Mouse (Mus musculus): ENCODE measurements at regions not wholly inside any gene's neighbourhood (a gene's known extent, or its start where the extent isn't known, plus 50 kb on each side); places are given as distances from the start of the nearest gene placed in this dataset.

- in situ Hi-C loops (cut with MboI): loop anchor here (10.0 kb wide), 2 partner anchors 297 to 447 kb away; no protein-coding TSS in a partner anchor
Observed at GRCm38 (mm10) chr1:51647955-51648354, 169.7 kb upstream of the Nabp1 start.

- in situ Hi-C loops (cut with MboI): loop anchor here (10.0 kb wide), 2 partner anchors 300 to 450 kb away; no protein-coding TSS in a partner anchor
Observed at GRCm38 (mm10) chr1:51644399-51644798, 166.2 kb upstream of the Nabp1 start.

GRCm38 (mm10) chr1:51643640-51644039 is 165.4 kb upstream of the Nabp1 start:
- in situ Hi-C loops (cut with MboI): loop anchor here (10.0 kb wide), 2 partner anchors 301 to 451 kb away; no protein-coding TSS in a partner anchor

- in situ Hi-C loops (cut with MboI): no loop called here
Observed at GRCm38 (mm10) chr1:51638519-51639302, 160.5 kb upstream of the Nabp1 start.

- in situ Hi-C loops (cut with MboI): no loop called here
Observed at GRCm38 (mm10) chr1:51635881-51636515, 157.8 kb upstream of the Nabp1 start.

- in situ Hi-C loops (cut with MboI): no loop called here
Observed at GRCm38 (mm10) chr1:51633795-51634194, 155.6 kb upstream of the Nabp1 start.

GRCm38 (mm10) chr1:51632851-51633250 is 154.6 kb upstream of the Nabp1 start:
- in situ Hi-C loops (cut with MboI): no loop called here

GRCm38 (mm10) chr1:51629848-51630247 is 151.6 kb upstream of the Nabp1 start:
- in situ Hi-C loops (cut with MboI): no loop called here

- in situ Hi-C loops (cut with MboI): no loop called here
Observed at GRCm38 (mm10) chr1:51628137-51628793, 150.0 kb upstream of the Nabp1 start.

GRCm38 (mm10) chr1:51626303-51626702 is 148.1 kb upstream of the Nabp1 start:
- in situ Hi-C loops (cut with MboI): no loop called here

GRCm38 (mm10) chr1:51625079-51625478 is 146.9 kb upstream of the Nabp1 start:
- in situ Hi-C loops (cut with MboI): no loop called here

GRCm38 (mm10) chr1:51624551-51624950 is 146.3 kb upstream of the Nabp1 start:
- in situ Hi-C loops (cut with MboI): loop anchor here (25.0 kb wide), 1 partner anchor 662 kb away; no protein-coding TSS in a partner anchor

- in situ Hi-C loops (cut with MboI): loop anchor here (25.0 kb wide), 1 partner anchor 661 kb away; no protein-coding TSS in a partner anchor
Observed at GRCm38 (mm10) chr1:51622986-51623385, 144.8 kb upstream of the Nabp1 start.

GRCm38 (mm10) chr1:51622181-51622862 is 144.1 kb upstream of the Nabp1 start:
- in situ Hi-C loops (cut with MboI): loop anchor here (25.0 kb wide), 1 partner anchor 660 kb away; no protein-coding TSS in a partner anchor

- in situ Hi-C loops (cut with MboI): loop anchor here (25.0 kb wide), 1 partner anchor 659 kb away; no protein-coding TSS in a partner anchor
Observed at GRCm38 (mm10) chr1:51621062-51621461, 142.8 kb upstream of the Nabp1 start.

- in situ Hi-C loops (cut with MboI): loop anchor here (25.0 kb wide), 1 partner anchor 655 kb away; no protein-coding TSS in a partner anchor
Observed at GRCm38 (mm10) chr1:51617502-51618251, 139.5 kb upstream of the Nabp1 start.

GRCm38 (mm10) chr1:51616091-51616490 is 137.9 kb upstream of the Nabp1 start:
- in situ Hi-C loops (cut with MboI): loop anchor here (25.0 kb wide), 1 partner anchor 654 kb away; no protein-coding TSS in a partner anchor

GRCm38 (mm10) chr1:51615523-51615922 is 137.3 kb upstream of the Nabp1 start:
- in situ Hi-C loops (cut with MboI): loop anchor here (25.0 kb wide), 1 partner anchor 653 kb away; no protein-coding TSS in a partner anchor

- in situ Hi-C loops (cut with MboI): loop anchor here (25.0 kb wide), 1 partner anchor 652 kb away; no protein-coding TSS in a partner anchor
Observed at GRCm38 (mm10) chr1:51614700-51615099, 136.5 kb upstream of the Nabp1 start.

- in situ Hi-C loops (cut with MboI): loop anchor here (25.0 kb wide), 1 partner anchor 647 kb away; no protein-coding TSS in a partner anchor
Observed at GRCm38 (mm10) chr1:51609295-51609694, 131.1 kb upstream of the Nabp1 start.
